Mouse (Mus musculus) embryonic facial prominence, embryonic 13.5 days (tissue): ENCODE measurements at regions not wholly inside any gene's neighbourhood (a gene's known extent, or its start where the extent isn't known, plus 50 kb on each side); places are given as distances from the start of the nearest gene placed in this dataset.

Source experiments
- ATAC-seq: fragments of 200-750 bp; cut with Nextera tagmentation; 2 replicates; pipeline ENCODE4 v1.8.0; 2017; ENCODE audit warnings: low read depth; ENCODE audit not compliant: insufficient number of reproducible peaks, insufficient read depth, low FRiP score, low TSS enrichment
- H3K27ac ChIP-seq: fragments of 300-500 bp; sonication (generic); 2 replicates; pipeline ENCODE4 v1.5.1; 2015; ENCODE audit warnings: moderate library complexity, mild to moderate bottlenecking, inconsistent platforms
- H3K27me3 ChIP-seq: fragments of 300-500 bp; sonication (generic); 2 replicates; pipeline ENCODE4 v1.6.1; 2015; ENCODE audit warnings: mild to moderate bottlenecking, inconsistent platforms
- H3K36me3 ChIP-seq: fragments of 300-500 bp; sonication (generic); 2 replicates; pipeline ENCODE4 v1.6.1; 2015; ENCODE audit warnings: mild to moderate bottlenecking, inconsistent platforms
- H3K4me1 ChIP-seq: fragments of 300-500 bp; sonication (generic); 2 replicates; pipeline ENCODE4 v1.6.1; 2015; ENCODE audit warnings: inconsistent platforms
- H3K4me2 ChIP-seq: fragments of 300-500 bp; sonication (generic); 2 replicates; pipeline ENCODE4 v1.6.1; 2015; ENCODE audit warnings: moderate library complexity, mild to moderate bottlenecking, inconsistent platforms
- H3K4me3 ChIP-seq: fragments of 300-500 bp; sonication (generic); 2 replicates; pipeline ENCODE4 v1.5.1; 2015; ENCODE audit warnings: mild to moderate bottlenecking, inconsistent platforms
- H3K9ac ChIP-seq: fragments of 300-500 bp; sonication (generic); 2 replicates; pipeline ENCODE4 v1.6.1; 2015; ENCODE audit warnings: mild to moderate bottlenecking, inconsistent platforms
- H3K9me3 ChIP-seq: fragments of 300-500 bp; sonication (generic); 2 replicates; pipeline ENCODE4 v1.6.1; 2016; ENCODE audit warnings: inconsistent platforms
- whole genome bisulfite sequencing: fragments of 180-500 bp; shearing (Covaris S2); methylation state at CpG from one replicate; pipeline ENCODE4 v1.1.7; 2015; ENCODE audit warnings: mixed read lengths; 5-methylcytosine and 5-hydroxymethylcytosine counted together

DNA sequence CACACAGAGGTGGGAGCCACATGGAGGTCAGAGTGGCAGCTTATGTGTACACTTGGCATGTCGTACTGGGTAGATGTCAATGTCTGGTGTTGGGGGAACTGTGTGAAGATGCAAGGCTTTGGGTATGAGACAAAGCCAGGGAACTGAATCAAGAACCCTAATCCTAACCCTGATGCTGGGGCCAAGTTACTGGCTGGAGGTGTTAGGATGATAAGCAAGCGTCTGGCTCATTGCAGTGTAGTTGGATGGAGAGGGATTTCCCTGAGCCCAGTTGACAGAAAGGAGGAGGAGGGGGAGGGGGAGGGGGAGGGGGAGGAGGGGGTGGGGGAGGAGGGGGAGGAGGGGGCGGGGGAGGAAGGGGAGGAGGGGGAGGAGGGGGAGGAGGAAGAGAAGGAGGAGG is 426.3 kb downstream of the Lrig3 start:
- WGBS, result 86% methylated on average over 2 of the region's 3 CpGs
- Histone ChIP-seq H3K27me3 (no peaks in the 10 kb centered on the region), H3K9me3 (no peaks in the 10 kb centered on the region), H3K27ac (no peak overlapping the region), H3K4me1 (no peaks in the 10 kb centered on the region), H3K9ac (no peak overlapping the region), H3K4me2 (no peak overlapping the region), H3K4me3 (no peak overlapping the region), H3K36me3 (no peaks in the 10 kb centered on the region)
- no peak for ATAC-seq

DNA sequence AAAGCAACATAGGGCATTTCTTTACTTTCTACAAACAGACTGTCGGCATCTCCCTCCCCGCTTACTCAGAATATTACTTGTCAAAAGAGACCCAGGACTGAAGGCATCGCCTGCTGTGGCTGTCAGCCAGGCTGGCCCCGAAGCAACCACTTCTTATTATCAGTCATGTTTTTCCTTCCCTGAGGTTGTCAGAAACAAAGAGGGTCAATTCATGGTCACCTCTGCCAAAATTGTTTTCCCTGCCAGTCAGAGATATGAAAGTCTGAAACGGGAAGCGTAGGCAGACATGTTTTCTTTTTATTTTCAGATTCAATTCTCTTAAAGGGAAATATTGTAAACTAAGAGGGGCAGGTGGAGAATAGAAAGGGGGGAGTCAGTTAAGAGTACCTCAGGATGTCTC is 425.8 kb downstream of the Lrig3 start:
- H3K9ac ChIP-seq, result no peak overlapping the region
- 76% methylated on average over 6 of the region's 6 CpGs for WGBS
- H3K9me3 ChIP-seq, result no peaks in the 10 kb centered on the region
- no peak overlapping the region for H3K4me3 ChIP-seq
- no peak for ATAC-seq
- no peaks in the 10 kb centered on the region for H3K4me1 ChIP-seq
- no peak overlapping the region for H3K4me2 ChIP-seq
- H3K27ac ChIP-seq, result no peak overlapping the region
- no peaks in the 10 kb centered on the region for H3K36me3 ChIP-seq
- no peaks in the 10 kb centered on the region for H3K27me3 ChIP-seq

DNA sequence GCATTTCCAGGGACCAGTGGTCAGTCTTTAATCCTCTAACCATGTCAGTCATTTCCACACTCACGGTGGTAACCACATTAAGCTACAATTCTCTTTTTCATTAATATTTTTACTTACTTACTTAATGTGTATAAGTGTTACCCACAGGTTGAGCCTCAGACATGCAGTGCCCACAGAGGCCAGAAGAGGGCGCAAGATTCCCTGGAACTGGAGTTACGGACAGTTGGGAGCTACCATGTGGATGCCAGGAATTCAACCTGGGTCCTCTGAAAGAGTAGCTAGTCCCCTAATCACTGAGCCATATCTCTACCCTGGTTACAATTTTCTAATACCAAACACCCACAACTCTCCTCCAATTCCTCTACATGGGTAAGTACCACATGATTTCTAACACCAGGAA is 420.5 kb downstream of the Lrig3 start:
- H3K9ac ChIP-seq, result no peak overlapping the region
- no peak for ATAC-seq
- no peaks in the 10 kb centered on the region for H3K36me3 ChIP-seq
- H3K4me1 ChIP-seq, result no peaks in the 10 kb centered on the region
- no peaks in the 10 kb centered on the region for H3K9me3 ChIP-seq
- 75% methylated on average over 3 of the region's 3 CpGs for WGBS
- H3K27ac ChIP-seq, result no peak overlapping the region
- H3K4me3 ChIP-seq, result no peak overlapping the region
- no peaks in the 10 kb centered on the region for H3K27me3 ChIP-seq
- no peak overlapping the region for H3K4me2 ChIP-seq

DNA sequence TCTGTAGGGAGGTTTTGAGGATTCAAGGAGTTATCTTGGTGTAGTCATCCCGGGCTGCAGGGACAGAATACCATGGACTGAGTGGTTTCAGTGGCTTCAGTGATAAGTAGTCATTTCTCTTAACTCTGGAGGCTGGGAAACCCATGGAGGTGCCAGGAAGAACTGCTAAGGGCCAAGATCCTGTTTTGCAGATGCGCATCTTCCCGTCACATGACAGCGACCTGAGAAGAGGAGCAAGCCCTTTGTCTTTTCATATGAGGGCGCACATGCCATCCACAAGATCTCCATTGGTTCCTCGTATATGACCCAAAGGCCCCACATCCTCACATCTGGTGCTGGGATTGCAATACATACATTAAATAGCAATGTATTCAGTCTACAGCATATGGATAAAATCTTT is 419.7 kb downstream of the Lrig3 start:
- no peak overlapping the region for H3K4me2 ChIP-seq
- ATAC-seq, result no peak
- WGBS, result 86% methylated on average over 6 of the region's 6 CpGs
- H3K4me3 ChIP-seq, result no peak overlapping the region
- no peaks in the 10 kb centered on the region for H3K9me3 ChIP-seq
- H3K27ac ChIP-seq, result no peak overlapping the region
- H3K4me1 ChIP-seq, result no peaks in the 10 kb centered on the region
- H3K27me3 ChIP-seq, result no peaks in the 10 kb centered on the region
- no peak overlapping the region for H3K9ac ChIP-seq
- no peaks in the 10 kb centered on the region for H3K36me3 ChIP-seq

DNA sequence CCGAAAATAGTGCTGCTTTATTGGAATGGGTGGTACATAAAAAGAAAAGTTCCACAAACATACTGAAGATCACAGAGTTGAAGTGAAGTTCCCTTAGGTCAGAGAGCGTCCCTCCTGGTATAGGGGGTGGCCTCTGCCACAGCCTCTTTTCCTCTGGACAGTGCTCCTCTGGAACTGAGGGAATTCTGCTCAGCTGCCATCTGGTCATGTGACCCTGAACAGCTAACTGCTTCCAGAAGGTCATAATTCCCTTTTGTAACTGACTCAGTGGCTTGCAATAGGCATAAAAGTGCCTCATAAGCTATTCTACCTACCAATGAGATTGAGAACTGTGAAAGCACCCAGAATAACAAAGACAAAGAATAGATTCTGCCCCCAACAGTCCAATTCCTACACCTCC is 414.4 kb downstream of the Lrig3 start:
- no peak for ATAC-seq
- Histone ChIP-seq H3K9me3 (no peaks in the 10 kb centered on the region), H3K9ac (no peak overlapping the region), H3K4me2 (no peak overlapping the region), H3K36me3 (no peaks in the 10 kb centered on the region), H3K4me1 (peaks cover 4% of the 10 kb centered on the region; the same call in 1 of the 2 replicates), H3K4me3 (no peak overlapping the region), H3K27ac (no peak overlapping the region), H3K27me3 (no peaks in the 10 kb centered on the region)
- WGBS, result 46% methylated on average over 2 of the region's 2 CpGs

DNA sequence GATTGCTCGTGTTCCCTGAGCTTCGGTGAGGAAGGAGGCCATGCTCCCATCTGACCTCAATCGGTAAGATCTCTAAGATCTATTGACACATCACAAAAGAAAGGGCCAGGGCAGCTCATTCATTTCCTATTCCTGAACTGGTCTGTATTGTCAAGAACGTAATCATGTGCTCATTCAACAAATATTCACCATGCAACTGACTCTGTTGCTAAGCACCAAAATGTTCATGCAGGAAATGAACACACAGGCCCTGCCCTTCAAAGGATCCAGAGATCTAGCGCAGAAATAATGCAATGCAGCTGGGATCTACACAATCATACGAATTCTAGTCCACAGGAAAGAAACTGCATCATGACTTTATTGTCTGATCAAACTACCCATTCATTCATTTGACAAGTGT is 413.3 kb downstream of the Lrig3 start:
- no peak for ATAC-seq
- peaks cover 4% of the 10 kb centered on the region; the same call in 1 of the 2 replicates for H3K4me1 ChIP-seq
- no peaks in the 10 kb centered on the region for H3K9me3 ChIP-seq
- no peaks in the 10 kb centered on the region for H3K36me3 ChIP-seq
- no peak overlapping the region for H3K4me2 ChIP-seq
- H3K4me3 ChIP-seq, result no peak overlapping the region
- H3K9ac ChIP-seq, result no peak overlapping the region
- WGBS, result 40% methylated on average over 6 of the region's 6 CpGs
- H3K27ac ChIP-seq, result no peak overlapping the region
- H3K27me3 ChIP-seq, result no peaks in the 10 kb centered on the region

DNA sequence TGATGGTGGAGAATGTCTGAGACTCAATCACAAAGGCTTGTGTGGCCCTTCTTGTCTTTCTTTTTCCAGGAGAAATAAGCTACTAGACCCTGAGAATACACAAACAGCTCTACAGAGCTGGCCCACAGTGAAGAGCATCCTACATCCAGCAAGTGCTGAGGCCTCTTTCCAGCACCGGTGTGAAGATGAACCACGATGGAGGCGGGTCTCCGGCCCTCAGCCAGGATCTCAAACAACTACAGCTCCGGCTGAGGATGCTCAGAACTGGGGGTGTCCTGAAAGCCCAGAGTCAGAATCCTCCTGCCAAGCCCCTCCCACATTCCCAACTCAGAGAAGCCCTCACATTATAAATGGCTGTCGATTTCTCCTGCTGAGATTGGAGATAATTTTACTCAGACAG is 407.9 kb downstream of the Lrig3 start:
- no peaks in the 10 kb centered on the region for H3K27me3 ChIP-seq
- no peak overlapping the region for H3K4me2 ChIP-seq
- H3K9me3 ChIP-seq, result no peaks in the 10 kb centered on the region
- H3K4me1 ChIP-seq, result peaks cover 14% of the 10 kb centered on the region; the same call in 1 of the 2 replicates
- no peak for ATAC-seq
- WGBS, result 62% methylated on average over 6 of the region's 6 CpGs
- no peak overlapping the region for H3K9ac ChIP-seq
- no peak overlapping the region for H3K27ac ChIP-seq
- no peak overlapping the region for H3K4me3 ChIP-seq
- H3K36me3 ChIP-seq, result no peaks in the 10 kb centered on the region

DNA sequence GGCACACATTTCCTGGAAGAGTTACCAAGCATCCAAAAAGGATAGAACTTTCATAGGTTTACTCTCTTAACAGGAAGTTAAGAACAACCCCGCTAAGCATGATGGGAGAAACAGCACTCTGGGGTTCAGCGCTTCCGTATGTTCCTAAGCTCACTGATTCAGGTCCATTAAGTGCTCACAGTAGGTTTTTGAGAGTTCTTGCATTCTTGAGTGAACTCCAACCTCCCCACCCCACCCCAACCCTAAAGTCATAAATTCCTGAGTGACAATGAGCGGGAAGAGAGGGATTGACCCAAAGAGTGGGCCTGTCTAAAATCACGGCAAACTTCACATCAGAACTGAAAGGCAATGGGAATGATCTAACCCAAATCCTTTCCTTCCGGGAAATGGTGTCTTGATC is 405.9 kb downstream of the Lrig3 start:
- H3K9me3 ChIP-seq, result no peaks in the 10 kb centered on the region
- WGBS, result 91% methylated on average over 6 of the region's 6 CpGs

DNA sequence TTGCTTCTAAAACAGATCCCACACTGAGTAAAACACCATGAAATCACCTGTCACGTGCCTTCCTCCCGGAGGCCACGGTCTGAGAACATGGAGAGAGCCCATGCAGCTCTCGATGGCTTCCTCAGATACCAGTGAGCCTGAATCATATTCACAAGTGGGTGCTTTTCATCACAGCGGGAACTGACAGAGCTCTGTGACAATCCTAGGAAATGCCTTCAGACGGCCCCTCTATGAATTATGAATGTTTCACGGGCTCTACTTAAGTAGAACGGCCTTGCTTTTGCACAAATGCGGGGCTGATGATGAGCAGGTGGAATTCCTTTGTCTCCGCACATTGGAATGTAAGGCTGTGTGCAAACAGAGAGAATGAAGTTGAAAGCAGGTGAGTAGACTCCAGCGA is 383.1 kb downstream of the Lrig3 start:
- Histone ChIP-seq H3K4me1 (no peaks in the 10 kb centered on the region), H3K36me3 (no peaks in the 10 kb centered on the region), H3K4me3 (no peak overlapping the region), H3K9ac (no peak overlapping the region), H3K9me3 (no peaks in the 10 kb centered on the region), H3K27me3 (no peaks in the 10 kb centered on the region), H3K27ac (no peak overlapping the region), H3K4me2 (no peak overlapping the region)
- 69% methylated on average over 11 of the region's 11 CpGs for WGBS
- no peak for ATAC-seq

More for the DNA sequence above, 405.9 kb downstream of the Lrig3 start:
- H3K4me2 ChIP-seq, result no peak overlapping the region
- ATAC-seq, result no peak
- H3K4me1 ChIP-seq, result peaks cover 18% of the 10 kb centered on the region; the same call in 1 of the 2 replicates
- no peak overlapping the region for H3K9ac ChIP-seq
- no peak overlapping the region for H3K27ac ChIP-seq
- no peaks in the 10 kb centered on the region for H3K36me3 ChIP-seq
- H3K4me3 ChIP-seq, result no peak overlapping the region
- H3K27me3 ChIP-seq, result no peaks in the 10 kb centered on the region

DNA sequence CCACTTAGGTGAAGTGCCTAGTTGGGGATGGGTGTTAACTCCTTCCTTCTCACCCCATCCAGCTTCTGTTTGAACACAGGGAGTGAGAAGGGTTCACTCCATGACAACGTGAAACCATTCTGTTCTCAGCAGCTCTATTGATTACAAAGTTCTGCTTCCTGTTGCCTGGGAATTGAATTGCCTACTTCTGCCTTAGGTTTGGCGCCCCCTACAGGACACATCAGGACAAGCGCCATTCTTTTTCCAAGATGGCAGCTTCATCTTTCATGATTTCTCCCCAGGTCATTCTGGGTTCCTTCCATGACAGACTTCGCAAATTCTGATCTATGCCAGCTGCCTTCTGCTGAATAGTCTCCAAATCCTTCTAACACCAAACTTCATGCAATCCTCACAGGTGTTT is 371.5 kb downstream of the Lrig3 start:
- WGBS, result 72% methylated on average over 4 of the region's 4 CpGs
- Histone ChIP-seq H3K9ac (no peak overlapping the region), H3K4me2 (no peak overlapping the region), H3K27me3 (no peaks in the 10 kb centered on the region), H3K4me3 (no peak overlapping the region), H3K4me1 (no peaks in the 10 kb centered on the region), H3K27ac (no peak overlapping the region), H3K9me3 (no peaks in the 10 kb centered on the region), H3K36me3 (no peaks in the 10 kb centered on the region)
- no peak for ATAC-seq

DNA sequence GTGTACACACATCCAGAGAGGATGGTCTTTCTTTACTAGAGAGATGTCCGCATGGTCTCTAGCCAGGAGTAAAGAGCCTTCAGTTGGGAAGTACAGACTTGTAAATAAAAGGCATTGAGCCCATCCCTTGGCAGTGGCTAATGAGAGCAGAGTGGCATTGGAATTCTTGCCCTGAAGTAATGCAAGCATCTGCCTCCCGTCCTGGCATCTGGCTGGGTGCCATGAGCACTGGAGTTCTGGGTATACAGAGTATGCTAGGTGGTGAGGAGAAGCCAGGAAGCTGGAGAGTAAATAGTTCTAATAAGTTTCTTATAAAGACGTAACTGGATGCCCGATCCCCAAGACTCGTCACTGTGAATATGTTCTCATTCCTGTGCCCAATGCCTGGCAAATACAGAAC is 367.8 kb downstream of the Lrig3 start:
- no peak overlapping the region for H3K4me2 ChIP-seq
- no peak overlapping the region for H3K9ac ChIP-seq
- peaks cover 15% of the 10 kb centered on the region; the same call in 1 of the 2 replicates for H3K4me1 ChIP-seq
- H3K36me3 ChIP-seq, result no peaks in the 10 kb centered on the region
- H3K27me3 ChIP-seq, result no peaks in the 10 kb centered on the region
- H3K9me3 ChIP-seq, result no peaks in the 10 kb centered on the region
- 80% methylated on average over 5 of the region's 5 CpGs for WGBS
- H3K27ac ChIP-seq, result no peak overlapping the region
- no peak for ATAC-seq
- no peak overlapping the region for H3K4me3 ChIP-seq

DNA sequence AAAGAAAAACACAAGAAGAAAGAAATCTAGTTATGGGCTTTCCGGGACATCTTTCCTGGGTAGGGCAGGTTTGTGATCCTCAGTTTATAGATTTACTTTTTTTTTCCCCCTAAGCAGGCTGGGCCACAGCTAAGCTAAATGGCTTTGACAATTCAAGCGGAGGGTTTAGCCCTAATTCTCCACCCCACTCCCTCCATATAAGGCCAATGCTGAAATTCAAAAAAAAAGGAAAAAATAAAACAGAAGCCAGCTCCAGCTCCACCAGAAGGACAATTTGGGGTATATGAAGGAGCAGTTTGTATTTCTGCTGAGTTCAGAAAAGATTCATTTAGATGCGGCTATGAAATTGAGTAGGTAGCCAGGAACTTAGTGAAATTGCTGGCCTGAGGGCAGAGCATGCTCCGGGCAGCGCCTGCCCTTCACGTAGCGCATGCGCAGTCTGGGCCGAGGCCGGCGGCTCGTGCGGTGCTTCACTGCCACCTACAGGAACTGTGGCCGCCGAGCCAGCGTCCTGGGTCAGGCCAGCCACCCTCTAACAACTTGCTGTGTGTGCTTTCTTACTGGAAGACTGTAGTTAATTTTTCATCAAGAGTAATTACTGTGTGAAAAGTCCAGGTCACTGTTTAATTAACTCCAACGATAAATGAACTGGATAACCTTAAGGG is 364.5 kb downstream of the Lrig3 start:
- Histone ChIP-seq H3K27ac (0 out of 2 replicates have a peak overlapping the region, but pooled peaks have one; percentile 49), H3K27me3 (no peaks in the 10 kb centered on the region), H3K4me2 (peak overlapping the region; percentile 51), H3K4me1 (peaks cover 15% of the 10 kb centered on the region; the same call in 1 of the 2 replicates), H3K9me3 (no peaks in the 10 kb centered on the region), H3K36me3 (no peaks in the 10 kb centered on the region), H3K4me3 (peak overlapping the region; percentile 21; the same call in 1 of the 2 replicates), H3K9ac (peak overlapping the region; percentile 47; the same call in 1 of the 2 replicates)
- WGBS, result 4% methylated on average over 17 of the region's 17 CpGs
- peak; percentile 76; the same call in 1 of the 2 replicates for ATAC-seq
